Mouse (Mus musculus) CH12.LX (cell line): Measurements from ENCODE around the gene Xkr7.

ENCODE experiments used
- CHD2 ChIP-seq: IDR thresholded peaks from 2 replicates; pipeline ENCODE4 v1.6.1; 2011; ENCODE audit warnings: low read length, improper control_type of control experiment
- CTCF ChIP-seq, 2 experiments: IDR thresholded peaks in 1 of 2; conservative IDR thresholded peaks in 1 of 2; 2 replicates each; pipeline ENCODE4 v1.5.1; 2011 to 2012; ENCODE audit warnings: low read depth in 2 of 2, low read length in 2 of 2, improper control_type of control experiment in 1 of 2, inconsistent platforms in 1 of 2, mild to moderate bottlenecking in 1 of 2, moderate library complexity in 1 of 2
- E2F4 ChIP-seq: IDR thresholded peaks from 2 replicates; pipeline ENCODE4 v1.6.1; 2011; ENCODE audit warnings: low read depth, low read length, improper control_type of control experiment; ENCODE audit not compliant: insufficient replicate concordance
- EP300 ChIP-seq: IDR thresholded peaks from 2 replicates; pipeline ENCODE4 v1.6.1; 2011; ENCODE audit warnings: low read length, improper control_type of control experiment
- GABPA ChIP-seq: IDR thresholded peaks from 2 replicates; pipeline ENCODE4 v1.6.1; 2012; ENCODE audit warnings: low read depth, low read length, improper control_type of control experiment, inconsistent platforms; ENCODE audit not compliant: insufficient replicate concordance
- IRF4 ChIP-seq: IDR thresholded peaks from 2 replicates; pipeline ENCODE4 v1.6.1; 2014; ENCODE audit warnings: low read depth, mild to moderate bottlenecking, inconsistent platforms, low read length, improper control_type of control experiment
- JUND ChIP-seq: conservative IDR thresholded peaks from 2 replicates; pipeline ENCODE4 v1.6.1; 2011; ENCODE audit warnings: low read depth, low read length, improper control_type of control experiment
- NELFE ChIP-seq: IDR thresholded peaks from 2 replicates; pipeline ENCODE4 v1.6.1; 2011; ENCODE audit warnings: low read depth, low read length, improper control_type of control experiment
- POLR2A ChIP-seq: IDR thresholded peaks from 2 replicates; pipeline ENCODE4 v1.6.1; 2011; ENCODE audit warnings: low read depth, mild to moderate bottlenecking, improper control_type of control experiment, low read length
- RAD21 ChIP-seq: IDR thresholded peaks from 2 replicates; pipeline ENCODE4 v1.6.1; 2011; ENCODE audit warnings: low read depth, mild to moderate bottlenecking, low read length, improper control_type of control experiment, moderate library complexity
- TBP ChIP-seq: conservative IDR thresholded peaks from 2 replicates; pipeline ENCODE4 v1.6.1; 2011; ENCODE audit warnings: low read depth, low read length, improper control_type of control experiment

- TF ChIP-seq CTCF (conservative IDR thresholded peaks at IDR 0.05 in 1 of 2, IDR thresholded peaks at IDR 0.05 in 1 of 2; ENCODE audit: low read depth in 2 of 2, low read length in 2 of 2) (no peak), POLR2A (no peak), EP300 (no peak), GABPA (no peak), IRF4 (no peak), RAD21 (no peak), TBP (no peak), JUND (no peak), E2F4 (no peak), NELFE (no peak), CHD2 (no peak)
These were observed 22.2 kb downstream of the Xkr7 start for GRCm38 (mm10) chr2:153053896-153054295.
